Mouse (Mus musculus): ENCODE data around the gene Atg2b. TPM values are rescaled to one million over a fixed set of nuclear protein-coding genes. Genes with fewer than 3 reads are reported as not detected.

Atg2b gene
- polyA plus RNA-seq, 1 experiment from 2014 or later, result 17.2 TPM

DNA sequence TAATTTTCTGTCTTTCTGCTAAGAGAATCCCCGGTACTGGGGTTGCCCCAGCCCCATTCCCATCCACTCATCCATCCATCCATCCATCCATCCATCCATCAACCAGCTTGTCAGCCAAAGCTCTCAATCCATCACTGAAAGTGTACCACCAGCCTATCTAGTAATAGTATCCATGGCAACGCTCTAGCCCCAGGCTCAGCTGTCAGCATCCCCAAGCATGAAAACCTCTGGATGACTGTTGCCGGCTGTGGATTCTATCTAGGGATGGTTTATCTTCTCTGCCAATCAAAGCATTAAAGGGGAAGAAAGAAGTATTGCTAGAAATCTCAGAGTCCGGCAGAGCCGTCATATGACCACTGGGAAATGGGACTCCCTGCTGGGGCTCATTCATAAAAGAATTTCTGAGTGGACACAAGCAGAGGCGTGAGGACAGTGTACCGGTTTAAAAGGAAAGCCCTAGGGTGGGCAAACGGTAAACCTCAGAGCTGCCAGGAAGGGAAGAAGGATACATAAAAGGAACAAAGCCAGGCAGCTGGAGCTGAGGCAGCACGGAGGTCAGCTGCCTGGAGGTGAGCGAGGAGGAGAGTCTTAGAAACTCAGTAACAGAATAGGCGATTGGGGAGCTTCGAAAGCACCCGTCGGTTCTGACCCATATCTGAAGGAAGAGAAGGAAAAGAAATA, 36.6 kb upstream of the Atg2b start:
- Histone ChIP-seq H3K4me1 (ENCODE audit: control insufficient read depth, insufficient read depth, low read length) (no peaks in the 10 kb centered on the region), H3K27me3 (ENCODE audit: control insufficient read depth, insufficient read depth, low read length) (no peaks in the 10 kb centered on the region), H3K9me3 (ENCODE audit: control insufficient read depth, low read length) (no peaks in the 10 kb centered on the region), H3K36me3 (ENCODE audit: control insufficient read depth, insufficient read depth, low read length) (no peaks in the 10 kb centered on the region), H3K4me2 (replicated peaks; ENCODE audit: low read depth, low read length) (no peak overlapping the region), H3K9ac (ENCODE audit: low read depth, low read length) (no peak overlapping the region), H3K27ac (ENCODE audit: low read depth, low read length) (no peak overlapping the region), H3K4me3 (ENCODE audit: low read length) (no peak overlapping the region)
- no peak for ATAC-seq (ENCODE audit: low FRiP score, low TSS enrichment)
- WGBS, result 72% methylated on average over 14 of the region's 14 CpGs

- H3K36me3 ChIP-seq (ENCODE audit: control insufficient read depth, insufficient read depth, low read length), result no peaks in the 10 kb centered on the region
- no peak overlapping the region for H3K4me3 ChIP-seq (ENCODE audit: low read length)
- no peak overlapping the region for H3K27ac ChIP-seq (ENCODE audit: low read depth, low read length)
- 87% methylated on average over 3 of the region's 3 CpGs for WGBS
- no peak overlapping the region for H3K9ac ChIP-seq (ENCODE audit: low read depth, low read length)
- no peak for ATAC-seq (ENCODE audit: low FRiP score, low TSS enrichment)
- no peak overlapping the region for H3K4me2 ChIP-seq (replicated peaks; ENCODE audit: low read depth, low read length)
- no peaks in the 10 kb centered on the region for H3K4me1 ChIP-seq (ENCODE audit: control insufficient read depth, insufficient read depth, low read length)
- H3K9me3 ChIP-seq (ENCODE audit: control insufficient read depth, low read length), result no peaks in the 10 kb centered on the region
- H3K27me3 ChIP-seq (ENCODE audit: control insufficient read depth, insufficient read depth, low read length), result no peaks in the 10 kb centered on the region
Observed at GRCm38 (mm10) chr12:105720196-105720595, 35.2 kb upstream of the Atg2b start.

DNA sequence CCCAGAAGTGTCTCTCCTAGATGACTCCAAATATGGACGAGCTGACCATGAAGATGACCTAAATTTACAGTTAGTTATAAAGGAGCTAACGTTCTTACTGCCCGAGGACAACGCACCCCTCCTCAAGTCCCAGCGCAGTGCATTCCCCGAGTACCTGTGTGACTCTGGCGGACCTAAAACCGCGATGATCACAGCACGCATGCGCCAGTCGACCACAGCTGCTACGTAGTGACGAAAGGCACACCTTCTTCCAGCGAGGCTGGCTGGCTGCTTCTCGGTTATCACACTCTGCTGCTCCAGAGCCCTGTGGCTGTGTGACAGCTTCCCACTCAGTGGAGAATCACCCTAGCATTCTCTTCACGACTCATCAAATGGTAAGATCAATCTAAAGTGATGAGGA, 33.6 kb upstream of the Atg2b start:
- WGBS, result 66% methylated on average over 17 of the region's 17 CpGs
- Histone ChIP-seq H3K27ac (ENCODE audit: low read depth, low read length) (no peak overlapping the region), H3K4me3 (ENCODE audit: low read length) (no peak overlapping the region), H3K9me3 (ENCODE audit: control insufficient read depth, low read length) (no peaks in the 10 kb centered on the region), H3K4me1 (ENCODE audit: control insufficient read depth, insufficient read depth, low read length) (no peaks in the 10 kb centered on the region), H3K4me2 (replicated peaks; ENCODE audit: low read depth, low read length) (0 out of 2 replicates have a peak overlapping the region, but pooled peaks have one; percentile 1), H3K36me3 (ENCODE audit: control insufficient read depth, insufficient read depth, low read length) (no peaks in the 10 kb centered on the region), H3K27me3 (ENCODE audit: control insufficient read depth, insufficient read depth, low read length) (no peaks in the 10 kb centered on the region), H3K9ac (ENCODE audit: low read depth, low read length) (no peak overlapping the region)
- ATAC-seq (ENCODE audit: low FRiP score, low TSS enrichment), result no peak

DNA sequence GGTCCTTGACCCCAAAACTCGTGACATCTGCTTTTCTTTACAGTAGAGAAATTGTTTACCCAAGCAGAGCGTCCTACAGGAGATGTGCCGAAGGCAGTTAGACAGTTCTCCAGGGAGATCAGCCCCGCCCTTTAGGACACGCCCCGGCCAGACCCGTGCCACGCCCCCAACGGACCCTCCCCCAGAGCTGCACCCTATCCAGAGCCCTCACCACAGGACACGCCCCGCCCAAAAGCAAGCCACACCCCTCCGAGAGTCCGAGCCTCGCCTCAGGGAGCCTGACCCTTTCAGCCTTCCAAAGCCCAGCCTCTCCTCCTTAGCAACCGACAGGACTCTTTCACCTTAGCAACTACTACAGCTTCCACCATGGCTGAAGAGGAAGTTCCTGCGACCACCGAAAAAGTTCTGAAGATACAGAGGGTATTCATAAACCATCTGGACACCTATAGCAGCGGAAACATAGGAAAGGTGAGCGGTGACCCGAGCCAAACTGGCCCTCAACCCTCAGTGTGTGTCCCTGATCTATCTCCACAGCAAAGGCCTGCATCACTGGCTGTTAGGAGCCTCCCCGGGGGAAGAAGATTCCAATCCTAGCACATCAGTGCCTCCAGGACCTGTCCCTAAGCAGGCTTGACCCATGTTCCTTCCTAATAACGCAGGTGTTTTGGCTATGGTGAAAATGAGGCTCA, 20.9 kb upstream of the Atg2b start, which contains the start of gene Ak7:
Gene Ak7, plus strand, starts transcription at position 178 of the 689 bp plus-strand sequence.
- Histone ChIP-seq H3K9me3 (ENCODE audit: control insufficient read depth, low read length) (no peaks in the 10 kb centered on the region), H3K4me1 (ENCODE audit: control insufficient read depth, insufficient read depth, low read length) (0 out of 2 replicates have a peak, but pooled peaks cover 5% of the 10 kb centered on the region), H3K36me3 (ENCODE audit: control insufficient read depth, insufficient read depth, low read length) (peaks cover 4% of the 10 kb centered on the region; the same call in 1 of the 2 replicates), H3K27ac (ENCODE audit: low read depth, low read length) (no peak within 1 kb of the TSS), H3K4me3 (ENCODE audit: low read length) (peak within 1 kb of the TSS; percentile 7; the same call in 1 of the 2 replicates), H3K27me3 (ENCODE audit: control insufficient read depth, insufficient read depth, low read length) (no peaks in the 10 kb centered on the region), H3K9ac (ENCODE audit: low read depth, low read length) (no peak within 1 kb of the TSS), H3K4me2 (replicated peaks; ENCODE audit: low read depth, low read length) (peak within 1 kb of the TSS; percentile 40)
- WGBS, result 12% methylated on average over 22 of the region's 22 CpGs
- peak; percentile 99 for ATAC-seq (ENCODE audit: low FRiP score, low TSS enrichment)

DNA sequence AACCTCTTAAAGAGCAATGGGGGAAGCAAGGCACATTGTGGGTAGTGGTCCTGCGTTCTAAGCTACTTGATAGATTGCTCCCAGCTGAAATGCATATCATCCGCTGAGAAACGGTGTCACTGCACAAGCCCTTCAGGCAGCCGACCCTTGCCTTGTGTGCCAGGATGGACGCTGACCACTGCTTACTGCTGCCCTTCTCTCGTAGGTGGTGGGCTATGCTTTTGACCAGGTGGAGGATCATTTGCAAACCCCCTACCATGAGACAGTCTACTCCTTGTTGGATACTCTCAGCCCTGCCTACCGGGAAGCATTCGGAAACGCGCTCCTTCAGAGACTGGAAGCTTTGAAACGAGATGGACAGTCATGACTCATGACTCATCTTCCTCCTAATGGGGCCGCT, 15.4 kb upstream of the Atg2b start:
- no peaks in the 10 kb centered on the region for H3K27me3 ChIP-seq (ENCODE audit: control insufficient read depth, insufficient read depth, low read length)
- H3K9ac ChIP-seq (ENCODE audit: low read depth, low read length), result no peak overlapping the region
- H3K4me2 ChIP-seq (replicated peaks; ENCODE audit: low read depth, low read length), result no peak overlapping the region
- H3K4me1 ChIP-seq (ENCODE audit: control insufficient read depth, insufficient read depth, low read length), result 0 out of 2 replicates have a peak, but pooled peaks cover 1% of the 10 kb centered on the region
- H3K27ac ChIP-seq (ENCODE audit: low read depth, low read length), result no peak overlapping the region
- peaks cover 15% of the 10 kb centered on the region for H3K36me3 ChIP-seq (ENCODE audit: control insufficient read depth, insufficient read depth, low read length)
- ATAC-seq (ENCODE audit: low FRiP score, low TSS enrichment), result no peak
- 89% methylated on average over 12 of the region's 12 CpGs for WGBS
- no peak overlapping the region for H3K4me3 ChIP-seq (ENCODE audit: low read length)
- no peaks in the 10 kb centered on the region for H3K9me3 ChIP-seq (ENCODE audit: control insufficient read depth, low read length)

DNA sequence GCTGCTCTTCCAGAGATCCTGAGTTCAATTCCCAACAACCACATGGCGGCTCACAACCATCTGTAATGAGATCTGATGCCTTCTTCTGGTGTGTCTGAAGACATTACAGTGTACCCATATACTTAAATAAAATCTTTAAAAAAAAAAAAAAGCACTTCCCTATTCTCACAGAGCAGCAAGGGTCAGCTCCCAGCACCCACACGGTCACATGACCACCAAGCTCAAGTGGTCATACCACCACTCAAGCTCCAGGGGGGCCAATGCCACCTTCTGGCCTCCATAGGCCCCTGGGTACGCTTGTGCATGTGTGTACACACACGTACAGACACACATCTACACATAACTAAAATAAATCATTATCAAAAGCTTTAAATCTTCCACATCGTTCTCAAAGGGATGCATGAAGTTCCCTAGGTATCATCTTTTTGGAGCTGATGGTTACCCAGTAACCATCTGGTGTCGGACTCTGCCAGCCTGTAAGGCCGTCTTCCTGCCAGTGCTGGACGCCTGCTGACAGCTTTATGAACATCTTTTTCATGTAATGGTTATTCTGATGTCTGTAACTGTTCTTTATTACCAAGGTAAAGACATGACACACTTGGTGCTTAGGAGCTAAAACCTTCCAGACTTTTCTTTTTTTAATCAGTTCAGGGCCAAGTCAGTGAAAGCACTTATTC, 12.2 kb upstream of the Atg2b start:
- no peak for ATAC-seq (ENCODE audit: low FRiP score, low TSS enrichment)
- Histone ChIP-seq H3K4me3 (ENCODE audit: low read length) (no peak overlapping the region), H3K9ac (ENCODE audit: low read depth, low read length) (no peak overlapping the region), H3K9me3 (ENCODE audit: control insufficient read depth, low read length) (no peaks in the 10 kb centered on the region), H3K27me3 (ENCODE audit: control insufficient read depth, insufficient read depth, low read length) (no peaks in the 10 kb centered on the region), H3K27ac (ENCODE audit: low read depth, low read length) (no peak overlapping the region), H3K36me3 (ENCODE audit: control insufficient read depth, insufficient read depth, low read length) (peaks cover 20% of the 10 kb centered on the region), H3K4me1 (ENCODE audit: control insufficient read depth, insufficient read depth, low read length) (no peaks in the 10 kb centered on the region), H3K4me2 (replicated peaks; ENCODE audit: low read depth, low read length) (no peak overlapping the region)
- WGBS, result 90% methylated on average over 8 of the region's 8 CpGs

GRCm38 (mm10) chr12:105695848-105696247, 10.8 kb upstream of the Atg2b start:
- no peaks in the 10 kb centered on the region for H3K27me3 ChIP-seq (ENCODE audit: control insufficient read depth, insufficient read depth, low read length)
- H3K27ac ChIP-seq (ENCODE audit: low read depth, low read length), result no peak overlapping the region
- peaks cover 20% of the 10 kb centered on the region for H3K36me3 ChIP-seq (ENCODE audit: control insufficient read depth, insufficient read depth, low read length)
- H3K9me3 ChIP-seq (ENCODE audit: control insufficient read depth, low read length), result no peaks in the 10 kb centered on the region
- 77% methylated on average over 7 of the region's 7 CpGs for WGBS
- H3K4me2 ChIP-seq (replicated peaks; ENCODE audit: low read depth, low read length), result no peak overlapping the region
- no peak overlapping the region for H3K9ac ChIP-seq (ENCODE audit: low read depth, low read length)
- no peak overlapping the region for H3K4me3 ChIP-seq (ENCODE audit: low read length)
- no peak for ATAC-seq (ENCODE audit: low FRiP score, low TSS enrichment)
- H3K4me1 ChIP-seq (ENCODE audit: control insufficient read depth, insufficient read depth, low read length), result no peaks in the 10 kb centered on the region

DNA sequence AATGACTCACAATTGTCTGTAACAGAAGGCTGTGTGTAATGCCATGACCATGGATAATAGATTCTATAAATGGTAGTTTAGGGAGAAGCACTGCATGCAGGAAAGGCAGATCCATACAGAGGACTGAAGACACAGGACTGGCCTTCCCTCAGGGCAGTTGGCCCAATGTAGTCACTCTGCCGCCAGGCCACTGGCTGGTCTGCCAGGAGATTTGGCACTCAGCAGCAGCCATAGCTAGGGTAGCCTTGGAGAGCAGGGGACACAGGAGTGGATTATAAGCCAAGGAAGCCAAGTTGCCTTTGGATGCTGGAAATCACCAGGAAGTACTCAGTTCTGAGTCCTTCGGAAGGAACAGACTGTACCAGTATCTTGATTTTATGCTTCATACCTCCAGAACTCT, 9.0 kb upstream of the Atg2b start:
- no peaks in the 10 kb centered on the region for H3K27me3 ChIP-seq (ENCODE audit: control insufficient read depth, insufficient read depth, low read length)
- peaks cover 17% of the 10 kb centered on the region; the same call in 1 of the 2 replicates for H3K36me3 ChIP-seq (ENCODE audit: control insufficient read depth, insufficient read depth, low read length)
- WGBS, result 95% methylated on average over 2 of the region's 2 CpGs
- no peak overlapping the region for H3K4me3 ChIP-seq (ENCODE audit: low read length)
- H3K9ac ChIP-seq (ENCODE audit: low read depth, low read length), result no peak overlapping the region
- H3K9me3 ChIP-seq (ENCODE audit: control insufficient read depth, low read length), result no peaks in the 10 kb centered on the region
- H3K27ac ChIP-seq (ENCODE audit: low read depth, low read length), result no peak overlapping the region
- no peak overlapping the region for H3K4me2 ChIP-seq (replicated peaks; ENCODE audit: low read depth, low read length)
- no peak for ATAC-seq (ENCODE audit: low FRiP score, low TSS enrichment)
- H3K4me1 ChIP-seq (ENCODE audit: control insufficient read depth, insufficient read depth, low read length), result no peaks in the 10 kb centered on the region

GRCm38 (mm10) chr12:105689435-105689834, 4.4 kb upstream of the Atg2b start:
- Histone ChIP-seq H3K9ac (ENCODE audit: low read depth, low read length) (no peak overlapping the region), H3K4me3 (ENCODE audit: low read length) (no peak overlapping the region), H3K4me1 (ENCODE audit: control insufficient read depth, insufficient read depth, low read length) (peaks cover 6% of the 10 kb centered on the region; the same call in 1 of the 2 replicates), H3K4me2 (replicated peaks; ENCODE audit: low read depth, low read length) (no peak overlapping the region), H3K36me3 (ENCODE audit: control insufficient read depth, insufficient read depth, low read length) (peaks cover 17% of the 10 kb centered on the region; the same call in 1 of the 2 replicates), H3K27ac (ENCODE audit: low read depth, low read length) (no peak overlapping the region), H3K9me3 (ENCODE audit: control insufficient read depth, low read length) (no peaks in the 10 kb centered on the region), H3K27me3 (ENCODE audit: control insufficient read depth, insufficient read depth, low read length) (no peaks in the 10 kb centered on the region)
- 85% methylated on average over 13 of the region's 13 CpGs for WGBS
- no peak for ATAC-seq (ENCODE audit: low FRiP score, low TSS enrichment)
